Mouse (Mus musculus) Patski (cell line): ENCODE data around the gene Sorbs2. TPM values are rescaled to one million over a fixed set of nuclear protein-coding genes. Genes with fewer than 3 reads are reported as not detected.
A peak's percentile ranks its signal among the peaks of the same experiment; 100 is the strongest.

Source experiments
- ATAC-seq: fragments of 100-300 bp; one replicate; pipeline ENCODE4 v1.8.0; 2021
- CTCF ChIA-PET: fragments of 350-600 bp; sonication (Branson Sonifier 250); formaldehyde crosslinking; loops from one replicate; lab custom pipeline; 2022; ENCODE audit warnings: inconsistent platforms; lab: Charles Lee
- POLR2A ChIA-PET: fragments of 350-600 bp; sonication (Branson Sonifier 250); formaldehyde crosslinking; loops from one replicate; lab custom pipeline; 2022; ENCODE audit warnings: antibody characterized with exemption, inconsistent platforms; lab: Charles Lee
- DNase-seq: peaks from one replicate; pipeline ENCODE4 v3.0.0-alpha.2; 2011; ENCODE audit warnings: low read depth, low spot score
- H3K27me3 ChIP-seq: fragments of 371-371 bp; one replicate; pipeline ENCODE4 v1.5.1; 2021
- CTCF ChIP-seq: fragments of 100-300 bp; IDR thresholded peaks from one replicate; pipeline ENCODE4 v1.5.1; 2021
- in situ Hi-C: fragments of 300-500 bp; cut with MboI; formaldehyde crosslinking; loops from 3 replicates; pipeline ENCODE4 v1.11.1; 2018; ENCODE audit warnings: low pct_unique_long_range_greater_than_20kb, mixed read lengths
- polyA plus RNA-seq: library from polyadenylated mRNA; unstranded; gene quantifications from one replicate; pipeline ENCODE4 v1.2.3, GENCODE M21; 2021

Sorbs2 gene
- polyA plus RNA-seq, 1 experiment from 2014 or later = 17.3 TPM

DNA sequence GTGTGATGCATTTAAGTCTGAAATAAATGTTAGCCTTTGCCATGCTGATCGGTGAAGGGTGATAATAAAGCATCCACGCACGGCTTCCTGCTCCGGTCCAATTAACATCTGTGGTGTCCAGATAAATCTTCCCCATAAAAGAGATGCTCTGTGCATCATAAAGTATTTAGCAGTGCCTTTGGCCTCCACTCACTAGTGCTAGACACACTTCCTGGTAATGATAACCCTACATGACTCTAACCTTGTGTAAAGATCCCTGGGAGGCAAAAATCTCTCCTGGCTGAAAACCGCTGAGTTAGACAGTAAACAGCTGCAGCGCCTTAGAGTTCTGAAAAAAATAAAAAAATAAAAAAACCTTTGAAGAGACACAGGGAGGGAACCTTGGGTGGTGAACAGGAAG is 14.0 kb downstream of the Sorbs2 start:
- no peaks in the 10 kb centered on the region for H3K27me3 ChIP-seq
- in situ Hi-C loops = no loop called here
- DNase-seq (no peak), ATAC-seq (no peak)
- no peak for TF ChIP-seq CTCF
- ChIA-PET POLR2A (no interaction called here), CTCF (no interaction called here)

DNA sequence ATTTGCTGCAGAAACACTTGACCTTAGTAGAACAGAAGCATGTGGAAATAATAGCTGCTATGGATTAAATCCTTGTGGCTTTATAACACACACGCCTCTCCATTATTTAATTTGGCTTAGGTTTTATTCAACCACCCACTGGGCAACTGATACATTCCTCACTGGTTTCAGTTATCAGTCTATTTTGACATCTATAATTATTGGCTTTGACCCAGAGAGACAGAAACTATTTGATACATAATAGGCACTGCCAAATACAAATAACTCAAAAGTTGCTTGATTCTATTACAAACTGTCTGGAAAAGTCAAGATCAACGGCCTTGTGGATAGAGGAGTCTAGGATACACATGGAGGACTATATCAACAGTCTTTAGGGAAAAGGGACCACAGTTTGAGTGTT is 20.1 kb downstream of the Sorbs2 start:
- DNase-seq = no peak
- no peak for TF ChIP-seq CTCF
- ChIA-PET CTCF (no interaction called here), POLR2A (no interaction called here)
- in situ Hi-C loops = no loop called here
- H3K27me3 ChIP-seq = no peaks in the 10 kb centered on the region
- ATAC-seq = no peak

DNA sequence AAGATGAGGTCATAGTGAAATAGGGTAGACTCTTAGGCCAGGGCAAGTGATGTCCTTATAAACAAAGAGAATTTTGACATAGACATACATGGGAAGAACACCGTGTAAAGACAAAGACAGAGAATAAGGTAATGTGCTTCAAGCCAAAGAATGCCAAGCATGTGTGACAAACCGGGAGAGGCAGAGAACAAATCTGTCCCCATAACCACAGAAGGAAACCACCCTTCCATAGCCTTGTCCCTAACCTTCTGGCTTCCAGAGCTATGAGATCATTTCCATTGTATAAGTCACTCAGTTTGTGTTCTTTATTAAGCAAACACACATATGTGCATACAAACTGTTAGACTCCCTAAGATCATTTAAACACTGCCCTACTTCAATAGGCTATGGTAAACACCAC is 21.3 kb downstream of the Sorbs2 start:
- TF ChIP-seq CTCF = no peak
- H3K27me3 ChIP-seq = no peaks in the 10 kb centered on the region
- in situ Hi-C loops = no loop called here
- DNase-seq = no peak
- CTCF ChIA-PET = no interaction called here
- peak; percentile 76 for ATAC-seq
- POLR2A ChIA-PET = no interaction called here

DNA sequence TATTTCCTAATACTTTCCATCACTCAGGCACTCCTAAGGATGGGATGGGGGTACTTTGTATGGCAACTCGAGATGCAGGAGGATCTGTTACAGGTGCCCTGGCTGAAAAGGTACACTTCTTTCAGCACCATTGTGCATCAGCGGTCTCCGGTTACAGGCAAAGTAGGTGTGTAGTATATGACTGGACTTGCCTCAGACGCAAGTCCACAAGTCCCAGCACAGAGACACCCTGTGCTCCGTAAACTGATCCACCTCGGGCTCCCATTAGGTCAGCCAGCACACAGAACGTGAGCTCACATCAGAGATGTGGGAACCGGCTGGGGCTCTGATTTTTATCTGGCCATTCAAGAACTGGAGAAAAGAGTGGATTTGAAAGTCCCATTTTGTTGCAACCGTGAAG is 29.0 kb downstream of the Sorbs2 start:
- TF ChIP-seq CTCF = no peak
- POLR2A ChIA-PET = no interaction called here
- no peak for ATAC-seq
- CTCF ChIA-PET = no interaction called here
- no peaks in the 10 kb centered on the region for H3K27me3 ChIP-seq
- DNase-seq = no peak
- in situ Hi-C loops = no loop called here

DNA sequence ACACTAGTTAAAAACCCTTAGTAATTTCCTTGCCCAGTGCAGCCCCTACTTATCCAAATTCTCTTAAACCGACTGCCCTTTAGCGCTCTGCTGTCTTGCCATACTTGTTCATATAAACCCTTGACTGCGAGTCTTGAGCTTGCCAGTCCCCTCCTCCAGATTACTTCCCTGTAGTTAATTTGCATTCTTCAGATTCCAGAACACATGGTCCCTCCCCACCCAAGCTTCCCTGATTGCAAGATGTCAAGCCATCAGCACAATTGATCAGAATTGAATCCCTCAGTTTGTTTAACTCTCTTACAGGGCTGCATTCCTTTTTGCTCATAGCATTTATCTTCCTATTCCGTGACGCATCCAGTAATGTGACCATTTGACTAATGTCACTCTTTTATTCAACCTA is 32.9 kb downstream of the Sorbs2 start:
- POLR2A ChIA-PET = no interaction called here
- DNase-seq = no peak
- TF ChIP-seq CTCF = no peak
- CTCF ChIA-PET = interaction anchor here (2.1 kb wide), 1 partner anchor 13 kb away, joined by 9 read pairs; no protein-coding TSS in a partner anchor
- no peak for ATAC-seq
- in situ Hi-C loops = no loop called here
- no peaks in the 10 kb centered on the region for H3K27me3 ChIP-seq

DNA sequence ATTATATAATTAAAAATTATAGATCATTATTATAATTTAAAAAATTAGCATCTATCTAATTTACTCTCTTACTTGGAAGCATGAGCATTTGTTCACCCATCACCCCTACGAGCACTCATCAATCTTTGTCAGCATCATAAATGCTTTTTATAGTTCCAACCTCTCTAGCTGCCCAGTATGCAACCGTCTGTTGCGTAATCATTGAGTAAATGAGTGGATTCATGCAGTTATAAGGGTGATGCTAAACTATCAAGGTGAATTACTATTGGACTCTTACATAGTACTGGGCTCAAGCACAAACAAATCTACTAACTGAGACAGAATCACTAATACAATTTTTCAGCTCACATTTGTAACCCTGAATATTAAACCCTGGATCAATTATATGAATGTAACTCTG is 44.6 kb downstream of the Sorbs2 start:
- DNase-seq (no peak), ATAC-seq (no peak)
- no peak for TF ChIP-seq CTCF
- in situ Hi-C loops = no loop called here
- H3K27me3 ChIP-seq = no peaks in the 10 kb centered on the region
- ChIA-PET POLR2A (no interaction called here), CTCF (interaction anchor here (2.7 kb wide), 1 partner anchor 13 kb away, joined by 9 read pairs; no protein-coding TSS in a partner anchor)

DNA sequence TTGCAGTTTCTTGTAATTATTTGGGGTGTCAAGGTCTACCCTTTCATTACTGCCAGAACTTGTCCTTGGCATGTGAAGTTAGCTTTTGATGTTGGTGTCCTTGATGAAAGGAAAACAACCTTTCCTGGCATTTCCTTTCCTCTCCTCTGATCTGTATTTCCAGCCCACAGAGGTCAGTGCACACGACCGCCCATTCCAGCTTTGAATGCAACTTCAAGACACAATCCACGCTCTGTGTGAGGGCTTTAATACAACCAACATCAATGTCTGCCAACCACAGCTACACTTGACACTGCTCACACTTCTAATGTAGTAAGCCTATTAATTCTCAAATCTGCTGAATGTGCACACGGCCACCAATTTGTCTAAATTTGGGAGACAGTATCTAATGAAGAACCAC is 47.0 kb downstream of the Sorbs2 start:
- DNase-seq (no peak), ATAC-seq (no peak)
- in situ Hi-C loops = no loop called here
- H3K27me3 ChIP-seq = no peaks in the 10 kb centered on the region
- CTCF ChIA-PET = interaction anchor here (1.1 to 2.7 kb wide), 2 partner anchors 15 to 19 kb away, joined by 4 to 9 read pairs; no protein-coding TSS in a partner anchor
- TF ChIP-seq CTCF = no peak
- POLR2A ChIA-PET = interaction anchor here (0.6 to 0.7 kb wide), 2 partner anchors 134 to 188 kb away, joined by 3 to 4 read pairs; no protein-coding TSS in a partner anchor

DNA sequence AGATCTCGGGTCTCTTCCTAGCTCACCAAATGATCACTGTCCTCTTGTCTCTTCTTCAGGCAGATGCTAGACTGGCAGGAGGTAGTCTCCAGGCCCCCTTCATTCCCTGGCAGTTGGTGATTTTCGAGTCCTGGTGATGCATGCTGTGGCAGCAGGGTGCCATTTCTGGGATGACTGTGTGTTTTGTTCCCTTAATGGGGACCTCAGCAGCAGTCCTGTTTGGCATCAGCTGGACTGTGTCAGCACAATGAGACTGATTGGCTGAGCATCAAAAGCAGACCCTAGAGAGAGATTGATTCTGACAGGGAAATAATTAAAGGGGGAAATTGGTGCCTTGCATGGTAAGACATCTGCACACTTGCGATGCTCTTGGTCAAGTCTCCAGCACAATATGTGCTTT is 50.3 kb downstream of the Sorbs2 start:
- POLR2A ChIA-PET = interaction anchor here (0.5 kb wide), 1 partner anchor 47 kb away, joined by 3 read pairs; no protein-coding TSS in a partner anchor
- TF ChIP-seq CTCF = no peak
- CTCF ChIA-PET = no interaction called here
- no peaks in the 10 kb centered on the region for H3K27me3 ChIP-seq
- DNase-seq (no peak), ATAC-seq (no peak)
- in situ Hi-C loops = no loop called here

DNA sequence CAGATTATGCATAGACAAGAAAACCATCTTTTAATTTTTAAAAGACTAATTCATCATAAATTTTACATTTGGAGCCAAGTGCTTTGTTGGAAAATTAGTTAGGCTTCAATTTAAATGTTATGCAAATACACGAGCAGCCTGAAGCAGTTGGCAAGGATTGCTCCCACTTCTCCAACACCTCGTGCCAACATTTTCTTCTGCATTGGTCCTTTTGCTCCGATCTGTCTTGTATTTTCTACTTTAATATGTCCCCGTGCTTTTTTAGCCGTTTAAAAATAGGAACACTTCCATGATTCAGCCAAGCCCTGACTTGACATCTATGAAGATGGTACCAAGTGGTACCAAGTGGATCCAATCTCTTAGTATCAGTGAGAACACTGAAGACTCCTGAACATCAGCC is 50.8 kb downstream of the Sorbs2 start:
- DNase-seq (no peak), ATAC-seq (no peak)
- in situ Hi-C loops = no loop called here
- TF ChIP-seq CTCF = no peak
- POLR2A ChIA-PET = no interaction called here
- CTCF ChIA-PET = no interaction called here
- H3K27me3 ChIP-seq = no peaks in the 10 kb centered on the region

DNA sequence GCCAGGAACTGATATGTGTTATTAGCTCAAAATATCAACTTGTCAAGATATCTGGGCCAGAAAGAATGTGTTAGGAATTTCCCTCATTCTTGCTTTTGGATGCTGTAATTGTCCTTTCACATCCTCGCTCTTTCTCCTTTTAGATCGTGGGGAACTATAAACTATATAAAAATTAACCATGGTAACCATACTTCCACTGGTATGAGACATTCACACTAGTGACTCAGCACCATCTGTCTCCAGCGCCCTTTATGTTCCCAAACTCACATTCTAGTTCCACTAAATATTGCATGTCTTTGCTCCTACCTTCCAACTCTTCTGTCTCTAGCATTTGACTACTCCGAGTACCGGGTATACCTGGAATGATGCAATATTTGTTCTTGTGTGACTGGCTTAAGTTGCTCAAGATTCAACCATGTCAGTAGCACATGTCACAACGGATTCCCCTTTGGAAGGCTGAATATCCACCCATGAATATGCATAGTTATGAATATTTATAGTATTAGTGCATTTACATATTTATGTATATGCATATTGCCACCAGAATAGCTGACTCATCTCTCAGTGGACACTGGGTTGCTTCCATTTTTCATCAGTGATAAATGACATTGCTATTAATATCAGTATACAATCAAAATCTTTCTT is 51.7 kb downstream of the Sorbs2 start:
- ChIA-PET POLR2A (no interaction called here), CTCF (no interaction called here)

DNA sequence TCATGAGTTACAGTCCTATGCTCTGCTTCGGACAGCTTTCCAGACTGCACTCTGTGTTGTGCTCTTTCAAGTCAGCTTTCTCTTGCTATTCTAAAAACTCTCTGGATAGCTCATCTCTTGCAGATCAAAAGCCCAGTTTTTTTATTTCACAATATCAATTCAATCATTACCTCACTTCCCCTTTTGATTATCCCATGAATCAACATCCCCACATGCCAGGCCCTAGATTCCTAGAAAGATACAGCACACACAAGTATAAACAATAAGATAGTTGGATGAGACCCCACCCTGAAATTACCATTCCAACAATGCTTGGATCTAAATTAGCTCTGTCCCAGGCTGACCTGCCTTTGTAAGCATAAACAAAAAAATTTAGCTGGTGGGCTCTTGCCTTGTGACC is 57.6 kb downstream of the Sorbs2 start:
- H3K27me3 ChIP-seq = no peaks in the 10 kb centered on the region
- POLR2A ChIA-PET = no interaction called here
- DNase-seq (no peak), ATAC-seq (no peak)
- in situ Hi-C loops = no loop called here
- CTCF ChIA-PET = interaction anchor here (1.1 kb wide), 1 partner anchor 59 kb away, joined by 3 read pairs; no protein-coding TSS in a partner anchor
- no peak for TF ChIP-seq CTCF

More for the DNA sequence above, 51.7 kb downstream of the Sorbs2 start:
- ATAC-seq (no peak), DNase-seq (no peak)
- no peak for TF ChIP-seq CTCF
- in situ Hi-C loops = no loop called here
- H3K27me3 ChIP-seq = no peaks in the 10 kb centered on the region
